Mouse (Mus musculus) monocyte, adult 2 months (primary cell): ENCODE results near the gene Farp1.
"Not testable (repeated sequence)": the region's sequence is repeated elsewhere in the genome, so short reads cannot be mapped to it uniquely, and the experiment has no call there.

Source experiments
- DNase-seq, 2 experiments: peaks; one replicate each; pipeline ENCODE4 v3.0.0; 2022; ENCODE audit warnings: low spot score in 2 of 2, low read depth in 1 of 2

Farp1 gene

GRCm38 (mm10) chr14:121103459-121103858, 68.5 kb downstream of the Farp1 start:
- no peak for DNase-seq

- no peak for DNase-seq
Observed at GRCm38 (mm10) chr14:121104760-121105329, 69.8 kb downstream of the Farp1 start.

GRCm38 (mm10) chr14:121106906-121107305, 71.9 kb downstream of the Farp1 start:
- no peak for DNase-seq

- DNase-seq: no peak
Observed at GRCm38 (mm10) chr14:121107707-121108285, 72.8 kb downstream of the Farp1 start.

- no peak for DNase-seq
Observed at GRCm38 (mm10) chr14:121108439-121109115, 73.6 kb downstream of the Farp1 start.

- no peak for DNase-seq
Observed at GRCm38 (mm10) chr14:121109116-121109504, 74.1 kb downstream of the Farp1 start.

- DNase-seq: no peak
Observed at GRCm38 (mm10) chr14:121110492-121111267, 75.7 kb downstream of the Farp1 start.

- no peak for DNase-seq
Observed at GRCm38 (mm10) chr14:121112061-121112460, 77.1 kb downstream of the Farp1 start.

- DNase-seq: no peak
Observed at GRCm38 (mm10) chr14:121113785-121114184, 78.8 kb downstream of the Farp1 start.

- DNase-seq: no peak
Observed at GRCm38 (mm10) chr14:121116696-121117095, 81.7 kb downstream of the Farp1 start.

GRCm38 (mm10) chr14:121118860-121119259, 83.9 kb downstream of the Farp1 start:
- no peak for DNase-seq

- no peak for DNase-seq
Observed at GRCm38 (mm10) chr14:121121664-121122063, 86.7 kb downstream of the Farp1 start.

- DNase-seq: no peak
Observed at GRCm38 (mm10) chr14:121122852-121123251, 87.9 kb downstream of the Farp1 start.

- DNase-seq: no peak
Observed at GRCm38 (mm10) chr14:121124409-121125010, 89.5 kb downstream of the Farp1 start.

- no peak for DNase-seq
Observed at GRCm38 (mm10) chr14:121125651-121126050, 90.7 kb downstream of the Farp1 start.

- no peak for DNase-seq
Observed at GRCm38 (mm10) chr14:121126291-121126690, 91.3 kb downstream of the Farp1 start.

- no peak for DNase-seq
Observed at GRCm38 (mm10) chr14:121128858-121129800, 94.1 kb downstream of the Farp1 start.

GRCm38 (mm10) chr14:121130351-121130750, 95.4 kb downstream of the Farp1 start:
- not testable (repeated sequence) for DNase-seq

GRCm38 (mm10) chr14:121134414-121134813, 99.4 kb downstream of the Farp1 start:
- no peak for DNase-seq

- no peak for DNase-seq
Observed at GRCm38 (mm10) chr14:121143831-121144455, 108.9 kb downstream of the Farp1 start.
